Mouse (Mus musculus) lung, embryonic 14.5 days (tissue): ENCODE measurements at regions not wholly inside any gene's neighbourhood (a gene's known extent, or its start where the extent isn't known, plus 50 kb on each side); places are given as distances from the start of the nearest gene placed in this dataset.

Source experiments
- ATAC-seq: fragments of 200-750 bp; cut with Nextera tagmentation; 2 replicates; pipeline ENCODE4 v1.8.0; 2017; ENCODE audit warnings: mild to moderate bottlenecking, moderate TSS enrichment, moderate library complexity; ENCODE audit not compliant: insufficient read depth
- DNase-seq: peaks from one replicate; pipeline ENCODE4 v3.0.0-alpha.2; 2015
- H3K27ac ChIP-seq: fragments of 300-500 bp; sonication (generic); 2 replicates; pipeline ENCODE4 v1.5.1; 2014; ENCODE audit warnings: low read depth, mild to moderate bottlenecking, moderate library complexity
- H3K27me3 ChIP-seq: fragments of 300-500 bp; sonication (generic); 2 replicates; pipeline ENCODE4 v1.6.1; 2014; ENCODE audit warnings: low read length, control low read depth; ENCODE audit not compliant: insufficient read depth
- H3K36me3 ChIP-seq: fragments of 300-500 bp; sonication (generic); 2 replicates; pipeline ENCODE4 v1.6.1; 2014; ENCODE audit warnings: control low read depth; ENCODE audit not compliant: insufficient read depth
- H3K4me1 ChIP-seq: fragments of 300-500 bp; sonication (generic); 2 replicates; pipeline ENCODE4 v1.6.1; 2014; ENCODE audit warnings: antibody characterized with exemption, control low read depth; ENCODE audit not compliant: insufficient read depth
- H3K4me2 ChIP-seq: fragments of 300-500 bp; sonication (generic); 2 replicates; pipeline ENCODE4 v1.6.1; 2014; ENCODE audit warnings: mild to moderate bottlenecking
- H3K4me3 ChIP-seq: fragments of 300-500 bp; sonication (generic); 2 replicates; pipeline ENCODE4 v1.5.1; 2014; ENCODE audit warnings: low read depth, low read length
- H3K9ac ChIP-seq: fragments of 300-500 bp; sonication (generic); 2 replicates; pipeline ENCODE4 v1.6.1; 2014
- H3K9me3 ChIP-seq: fragments of 300-500 bp; sonication (generic); 2 replicates; pipeline ENCODE4 v1.6.1; 2016; ENCODE audit warnings: low read depth, low read length, control low read depth
- CTCF ChIP-seq: IDR thresholded peaks from 2 replicates; pipeline ENCODE4 v1.5.1; 2016; ENCODE audit warnings: antibody characterized with exemption, low read depth
- WGBS: fragments of 180-500 bp; shearing (Covaris S2); extraction: QIAGEN DNeasy Blood & Tissue Kit; methylation state at CpG from one replicate; pipeline ENCODE4 v1.1.7; 2014; 5-methylcytosine and 5-hydroxymethylcytosine counted together

DNA sequence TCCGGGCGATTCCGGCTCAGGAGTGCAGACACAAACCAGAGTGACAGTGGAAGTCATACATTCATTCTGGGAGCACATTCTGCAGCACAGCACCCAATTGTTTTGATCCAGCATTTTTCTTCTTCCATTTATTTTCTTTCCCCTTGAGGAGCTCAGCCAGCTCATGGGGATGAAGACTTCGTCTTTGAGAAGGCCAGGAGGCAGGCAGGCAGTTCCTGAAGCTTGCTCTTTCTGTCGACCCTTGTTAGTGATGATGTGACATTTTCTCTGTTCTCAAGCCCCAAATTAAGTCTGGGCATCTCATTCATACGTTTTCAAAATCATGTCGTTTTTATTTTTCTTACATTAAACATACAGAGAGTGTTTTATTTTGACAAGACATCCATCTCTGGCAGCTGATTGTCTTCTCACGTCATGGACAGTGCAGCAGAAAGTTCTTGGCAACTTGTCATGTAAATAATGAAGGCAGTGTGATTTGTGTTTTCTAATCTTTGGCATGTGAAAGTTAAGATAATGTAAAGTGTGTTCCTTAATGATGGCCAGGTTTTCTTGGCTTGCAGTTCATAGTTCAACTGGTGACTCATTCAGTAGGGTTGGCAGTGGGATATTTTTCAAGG is 1062.1 kb downstream of the Sorcs3 start:
- peak; percentile 93 for DNase-seq
- H3K4me3 ChIP-seq, result no peak overlapping the region
- ATAC-seq, result peak; percentile 94
- peak overlapping the region; percentile 28; the same call in 1 of the 2 replicates for H3K27ac ChIP-seq
- no peaks in the 10 kb centered on the region for H3K27me3 ChIP-seq
- H3K4me2 ChIP-seq, result no peak overlapping the region
- 25% methylated on average over 8 of the region's 8 CpGs for WGBS
- H3K9me3 ChIP-seq, result no peaks in the 10 kb centered on the region
- no peaks in the 10 kb centered on the region for H3K36me3 ChIP-seq
- peaks cover 10% of the 10 kb centered on the region; the same call in 1 of the 2 replicates for H3K4me1 ChIP-seq
- H3K9ac ChIP-seq, result no peak overlapping the region
- TF ChIP-seq CTCF, result no peak

- no peaks in the 10 kb centered on the region for H3K4me1 ChIP-seq
- ATAC-seq, result no peak
- H3K27me3 ChIP-seq, result no peaks in the 10 kb centered on the region
- no peak for DNase-seq
- H3K9me3 ChIP-seq, result no peaks in the 10 kb centered on the region
- no peak overlapping the region for H3K27ac ChIP-seq
- no peaks in the 10 kb centered on the region for H3K36me3 ChIP-seq
- no peak overlapping the region for H3K4me3 ChIP-seq
- TF ChIP-seq CTCF, result no peak
- no peak overlapping the region for H3K9ac ChIP-seq
- WGBS, result 68% methylated on average over 8 of the region's 8 CpGs
- H3K4me2 ChIP-seq, result no peak overlapping the region
These were observed 1076.9 kb downstream of the Sorcs3 start for GRCm38 (mm10) chr19:49282626-49283261.

DNA sequence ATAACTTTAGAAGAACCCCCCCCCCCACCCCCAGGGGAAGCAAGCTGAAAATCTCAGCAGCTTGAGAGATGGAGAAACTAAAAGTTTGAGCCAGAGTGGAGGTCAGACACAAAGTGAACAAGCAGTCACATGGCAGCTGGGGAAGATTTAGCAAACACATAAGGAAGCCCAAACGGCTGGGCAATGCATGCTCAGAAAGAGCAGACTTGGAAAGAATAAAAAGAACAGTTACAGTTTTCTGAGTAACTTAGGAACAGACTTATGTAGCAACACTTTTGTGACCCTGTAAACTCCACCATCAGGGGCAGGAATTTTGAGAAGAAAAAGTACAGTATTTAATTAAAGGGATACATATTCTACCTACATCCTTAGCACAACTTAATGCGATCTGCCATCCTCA is 1089.2 kb downstream of the Sorcs3 start:
- Histone ChIP-seq H3K4me3 (no peak overlapping the region), H3K27me3 (no peaks in the 10 kb centered on the region), H3K4me1 (peaks cover 4% of the 10 kb centered on the region; the same call in 1 of the 2 replicates), H3K9ac (no peak overlapping the region), H3K36me3 (no peaks in the 10 kb centered on the region), H3K4me2 (no peak overlapping the region), H3K27ac (no peak overlapping the region), H3K9me3 (no peaks in the 10 kb centered on the region)
- no peak for TF ChIP-seq CTCF
- WGBS, result 63% methylated on average over 2 of the region's 2 CpGs
- DNase-seq, result peak; percentile 41
- ATAC-seq, result no peak; the same call in 1 of the 2 replicates

GRCm38 (mm10) chr19:49299351-49300271 is 1093.8 kb downstream of the Sorcs3 start:
- Histone ChIP-seq H3K27ac (no peak overlapping the region), H3K4me1 (peaks cover 4% of the 10 kb centered on the region; the same call in 1 of the 2 replicates), H3K4me2 (no peak overlapping the region), H3K4me3 (no peak overlapping the region), H3K9me3 (no peaks in the 10 kb centered on the region), H3K9ac (no peak overlapping the region), H3K36me3 (no peaks in the 10 kb centered on the region), H3K27me3 (no peaks in the 10 kb centered on the region)
- 26% methylated on average over 10 of the region's 10 CpGs for WGBS
- TF ChIP-seq CTCF, result no peak
- ATAC-seq (no peak), DNase-seq (peak; percentile 69)

DNA sequence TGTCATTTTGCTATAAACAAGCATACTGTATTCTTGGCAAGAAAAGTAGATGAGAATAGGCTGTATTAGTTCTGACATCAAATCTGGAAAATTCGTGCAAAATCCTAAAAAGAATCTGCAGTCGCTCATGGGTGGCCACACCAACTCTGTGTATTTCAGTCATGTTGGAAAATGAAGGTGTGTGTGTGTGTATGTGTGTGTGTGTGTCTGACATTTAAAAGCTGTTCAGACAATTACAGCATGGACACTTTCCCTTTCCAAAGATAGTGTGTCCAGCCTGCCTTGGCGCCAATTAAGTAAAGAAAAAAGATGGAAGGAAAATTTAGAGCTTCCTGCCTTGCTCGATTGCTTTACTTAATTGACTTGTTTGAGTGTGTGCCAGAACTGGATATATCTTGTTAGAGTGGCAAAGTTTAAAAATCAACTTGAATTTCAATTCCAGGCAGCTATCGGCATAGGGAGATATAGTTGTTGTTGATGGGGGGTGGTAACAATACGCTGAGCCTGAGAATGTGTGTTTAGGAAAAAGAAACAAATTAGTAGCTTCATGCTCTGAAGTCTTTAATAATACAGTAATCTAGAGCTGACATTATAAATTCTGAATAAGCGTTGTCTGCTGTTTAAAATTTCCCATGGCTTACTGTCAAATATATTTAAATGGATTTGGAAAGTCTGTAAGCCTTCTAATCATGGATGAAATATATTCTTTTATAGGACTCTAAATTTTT is 1095.7 kb downstream of the Sorcs3 start:
- 42% methylated on average over 7 of the region's 7 CpGs for WGBS
- Histone ChIP-seq H3K9ac (no peak overlapping the region), H3K4me1 (peaks cover 4% of the 10 kb centered on the region; the same call in 1 of the 2 replicates), H3K4me2 (no peak overlapping the region), H3K4me3 (no peak overlapping the region), H3K9me3 (no peaks in the 10 kb centered on the region), H3K27ac (no peak overlapping the region), H3K27me3 (no peaks in the 10 kb centered on the region), H3K36me3 (no peaks in the 10 kb centered on the region)
- peak; percentile 90 for ATAC-seq
- peak; percentile 79 for DNase-seq
- no peak for TF ChIP-seq CTCF

GRCm38 (mm10) chr19:49305804-49306203 is 1100.0 kb downstream of the Sorcs3 start:
- no peak for ATAC-seq
- Histone ChIP-seq H3K4me3 (no peak overlapping the region), H3K4me1 (no peaks in the 10 kb centered on the region), H3K9ac (no peak overlapping the region), H3K27me3 (no peaks in the 10 kb centered on the region), H3K4me2 (no peak overlapping the region), H3K9me3 (no peaks in the 10 kb centered on the region), H3K36me3 (no peaks in the 10 kb centered on the region), H3K27ac (no peak overlapping the region)
- 95% methylated on average over 3 of the region's 3 CpGs for WGBS
- DNase-seq, result no peak
- TF ChIP-seq CTCF, result no peak
